In genomic region chr10:39732266-39733100, GRCm38 (mm10) we compare ENCODE assay signal across 8 mouse cellular contexts. TPM values are rescaled to one million over a fixed set of nuclear protein-coding genes. Genes with fewer than 3 reads are reported as not detected.
DNase-seq lines count a peak whose midpoint lies in the region; ATAC-seq and TF ChIP-seq lines count a peak whose summit lies in the region.

No protein-coding gene starts in this region.

- no peaks in the 10 kb centered on the region for H3K4me1 ChIP-seq in hindbrain, postnatal 0 days (ENCODE audit: insufficient read depth, low read length)
- peaks cover 15% of the 10 kb centered on the region for H3K4me1 ChIP-seq in megakaryocyte, embryonic 14.5 days

- H3K9me3 ChIP-seq in hindbrain, postnatal 0 days (ENCODE audit: low read length) = no peaks in the 10 kb centered on the region
- no peaks in the 10 kb centered on the region for H3K9me3 ChIP-seq in megakaryocyte, embryonic 14.5 days

- peak overlapping the region; percentile 99 for H3K9ac ChIP-seq in hindbrain, postnatal 0 days (replicated peaks; ENCODE audit: low read length)

- peak; percentile 40 for DNase-seq in WW6 (ENCODE audit: low read depth, low spot score)
- DNase-seq in gastrocnemius, adult 2 months = peak; percentile 90
- peak; percentile 91 for DNase-seq in hindbrain, postnatal 0 days (ENCODE audit: low spot score)
- peak; percentile 58 to 67 for DNase-seq in left cerebral cortex, adult 9 months (ENCODE audit: low spot score in 2 of 2)
- peak; percentile 85 to 88 for DNase-seq in right cerebral cortex, postnatal 10 days (ENCODE audit: low spot score in 2 of 2)
- peak; percentile 64 for DNase-seq in urinary bladder, postnatal 25 days (ENCODE audit: low spot score)

- no peaks in the 10 kb centered on the region for H3K27me3 ChIP-seq in hindbrain, postnatal 0 days (ENCODE audit: insufficient read depth, low read length)
- H3K27me3 ChIP-seq in megakaryocyte, embryonic 14.5 days (replicated peaks) = no peaks in the 10 kb centered on the region

- no peaks in the 10 kb centered on the region for H3K36me3 ChIP-seq in hindbrain, postnatal 0 days (ENCODE audit: insufficient read depth, low read length)
- H3K36me3 ChIP-seq in megakaryocyte, embryonic 14.5 days (replicated peaks; ENCODE audit: low read length) = no peaks in the 10 kb centered on the region

- H3K4me3 ChIP-seq in gastrocnemius, adult 2 months = peak overlapping the region; percentile 93
- H3K4me3 ChIP-seq in hindbrain, postnatal 0 days (ENCODE audit: low read length) = peak overlapping the region; percentile 84
- peak overlapping the region; percentile 93 for H3K4me3 ChIP-seq in megakaryocyte, embryonic 14.5 days (replicated peaks)

- peak; percentile 30 for ATAC-seq in common myeloid progenitor, adult 5-6 weeks (replicated peaks; ENCODE audit: low read depth, poor library complexity, severe bottlenecking)
- ATAC-seq in hindbrain, postnatal 0 days = peak; percentile 73

- H3K27ac ChIP-seq in gastrocnemius, adult 2 months = peak overlapping the region; percentile 100
- H3K27ac ChIP-seq in hindbrain, postnatal 0 days = peak overlapping the region; percentile 100

- intact Hi-C loops in gastrocnemius, adult 2 months (cut with DNase I) = loop anchor here (1.0 to 5.0 kb wide), 4 partner anchors 85 to 195 kb away; no protein-coding TSS in a partner anchor

- peak overlapping the region; percentile 68 for H3K4me2 ChIP-seq in hindbrain, postnatal 0 days (ENCODE audit: low read depth, low read length)

- under 1% methylated on average over 66 of the region's 105 CpGs for WGBS in hindbrain, postnatal 0 days

- TF ChIP-seq CTCF in gastrocnemius, adult 2 months (IDR thresholded peaks at IDR 0.05) = peak; percentile 60; the same call in 1 of the 2 replicates
- TF ChIP-seq CTCF in hindbrain, postnatal 0 days (IDR thresholded peaks at IDR 0.05; ENCODE audit: low read depth) = peak; percentile 71

RNA-seq across cellular contexts. Expression of gene Rev3l, which starts 0.6 kb away (rescaled TPM):
- 30.1 and 30.8 TPM in 2 replicates for total RNA-seq in common myeloid progenitor, adult 5-6 weeks (2017)
- 10 to 100 TPM; 27.0 to 55.3 TPM for total RNA-seq in gastrocnemius, adult 2 months (2021)
- total RNA-seq in hindbrain, postnatal 0 days (2014; rRNA removed) = 89.5 and 105 TPM in 2 replicates
- polyA plus RNA-seq in hindbrain, postnatal 0 days (2015; fragmentation: Nextera tagmentation; extraction: Ambion mirVana) = 22.3 and 23.3 TPM in 2 replicates
- 0.91 TPM in 1 of 2 replicates, not detected in the other for polyA plus RNA-seq in megakaryocyte, embryonic 14.5 days (2012; ENCODE audit: insufficient read depth, low replicate concordance)

Comparison
In these comparisons a context has a peak if more than half of its experiments do, and no peak if none do; other contexts are left out.
1. Peak in every context shown above with its lines: DNase-seq, ATAC-seq, H3K4me3 ChIP-seq and H3K27ac ChIP-seq.
2. DNase-seq: peak in every context shown above with its lines; median percentile 91 in hindbrain, postnatal 0 days; 90 in gastrocnemius, adult 2 months; 86 in right cerebral cortex, postnatal 10 days; 64 in urinary bladder, postnatal 25 days; 62 in left cerebral cortex, adult 9 months; 40 in WW6.